Mouse (Mus musculus) neural tube, embryonic 11.5 days (tissue): ENCODE measurements at regions not wholly inside any gene's neighbourhood (a gene's known extent, or its start where the extent isn't known, plus 50 kb on each side); places are given as distances from the start of the nearest gene placed in this dataset.

Experiments used
- ATAC-seq: fragments of 200-750 bp; cut with Nextera tagmentation; 2 replicates; pipeline ENCODE4 v1.8.0; 2017; ENCODE audit warnings: moderate number of reproducible peaks, mild to moderate bottlenecking, moderate TSS enrichment, moderate library complexity; ENCODE audit not compliant: insufficient read depth, low FRiP score, low TSS enrichment
- DNase-seq: peaks from one replicate; pipeline ENCODE4 v3.0.0-alpha.2; 2015; ENCODE audit warnings: low spot score
- H3K27ac ChIP-seq: fragments of 300-500 bp; sonication (generic); 2 replicates; pipeline ENCODE4 v1.5.1; 2014; ENCODE audit warnings: low read depth, mild to moderate bottlenecking, low read length
- H3K27me3 ChIP-seq: fragments of 300-500 bp; sonication (generic); 2 replicates; pipeline ENCODE4 v1.6.1; 2014; ENCODE audit warnings: mild to moderate bottlenecking, low read length, mixed read lengths; ENCODE audit not compliant: control insufficient read depth, insufficient read depth
- H3K36me3 ChIP-seq: fragments of 300-500 bp; sonication (generic); 2 replicates; pipeline ENCODE4 v1.6.1; 2014; ENCODE audit warnings: mild to moderate bottlenecking, low read length, moderate library complexity, mixed read lengths; ENCODE audit not compliant: control insufficient read depth, insufficient read depth
- H3K4me1 ChIP-seq: fragments of 300-500 bp; sonication (generic); 2 replicates; pipeline ENCODE4 v1.6.1; 2014; ENCODE audit warnings: low read length, mixed read lengths; ENCODE audit not compliant: control insufficient read depth, insufficient read depth
- H3K4me2 ChIP-seq: fragments of 300-500 bp; sonication (generic); 2 replicates; pipeline ENCODE4 v1.6.1; 2014; ENCODE audit warnings: low read depth, mild to moderate bottlenecking, moderate library complexity
- H3K4me3 ChIP-seq: fragments of 300-500 bp; sonication (generic); 2 replicates; pipeline ENCODE4 v1.5.1; 2014; ENCODE audit warnings: low read depth, low read length
- H3K9ac ChIP-seq: fragments of 300-500 bp; sonication (generic); 2 replicates; pipeline ENCODE4 v1.6.1; 2014; ENCODE audit warnings: mild to moderate bottlenecking, low read length
- H3K9me3 ChIP-seq: fragments of 300-500 bp; sonication (generic); 2 replicates; pipeline ENCODE4 v1.6.1; 2016; ENCODE audit warnings: low read length; ENCODE audit not compliant: control insufficient read depth
- WGBS: fragments of 180-500 bp; shearing (Covaris S2); extraction: QIAGEN DNeasy Blood & Tissue Kit; methylation state at CpG from one replicate; pipeline ENCODE4 v1.1.7; 2014; 5-methylcytosine and 5-hydroxymethylcytosine counted together

- H3K9ac ChIP-seq = no peak overlapping the region
- 34% methylated on average over 5 of the region's 5 CpGs for WGBS
- H3K27me3 ChIP-seq = no peaks in the 10 kb centered on the region
- H3K4me2 ChIP-seq = no peak overlapping the region
- no peaks in the 10 kb centered on the region for H3K9me3 ChIP-seq
- no peaks in the 10 kb centered on the region for H3K36me3 ChIP-seq
- no peak overlapping the region for H3K27ac ChIP-seq
- no peak overlapping the region for H3K4me3 ChIP-seq
- ATAC-seq (no peak), DNase-seq (peak; percentile 69)
- H3K4me1 ChIP-seq = no peaks in the 10 kb centered on the region
Observed at GRCm38 (mm10) chr4:105390378-105390777, 233.2 kb downstream of the Plpp3 start.

DNA sequence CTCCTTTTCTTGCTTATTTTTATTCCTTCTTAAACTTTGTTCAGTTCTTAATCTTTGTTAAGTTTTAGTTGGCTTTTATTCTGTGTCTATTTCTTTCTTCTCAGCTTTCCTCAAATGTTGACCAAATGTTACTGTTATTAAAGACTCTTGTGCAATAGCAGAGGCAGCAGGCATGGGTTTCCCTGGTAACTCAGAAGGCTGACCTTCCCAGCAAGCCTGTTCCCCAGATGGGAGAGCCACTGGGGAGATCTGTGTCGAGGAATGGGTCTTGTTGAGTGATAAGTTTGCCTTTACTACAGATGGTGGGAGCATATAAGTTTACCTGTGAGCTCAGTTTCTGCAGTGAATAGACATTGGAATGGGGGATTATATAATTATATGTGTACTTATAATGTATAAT is 237.2 kb downstream of the Plpp3 start:
- no peaks in the 10 kb centered on the region for H3K9me3 ChIP-seq
- no peak overlapping the region for H3K4me3 ChIP-seq
- no peak overlapping the region for H3K27ac ChIP-seq
- H3K4me1 ChIP-seq = no peaks in the 10 kb centered on the region
- H3K4me2 ChIP-seq = no peak overlapping the region
- H3K9ac ChIP-seq = no peak overlapping the region
- no peaks in the 10 kb centered on the region for H3K27me3 ChIP-seq
- no peaks in the 10 kb centered on the region for H3K36me3 ChIP-seq
- DNase-seq = no peak
- WGBS = 49% methylated on average over 1 of the region's 1 CpGs
- no peak for ATAC-seq

GRCm38 (mm10) chr4:105397451-105397850 is 240.3 kb downstream of the Plpp3 start:
- DNase-seq = no peak
- Histone ChIP-seq H3K9ac (no peak overlapping the region), H3K4me3 (no peak overlapping the region), H3K36me3 (no peaks in the 10 kb centered on the region), H3K4me1 (no peaks in the 10 kb centered on the region), H3K4me2 (no peak overlapping the region), H3K27ac (no peak overlapping the region), H3K9me3 (no peaks in the 10 kb centered on the region), H3K27me3 (no peaks in the 10 kb centered on the region)
- no peak for ATAC-seq
- WGBS = 79% methylated on average over 2 of the region's 2 CpGs

DNA sequence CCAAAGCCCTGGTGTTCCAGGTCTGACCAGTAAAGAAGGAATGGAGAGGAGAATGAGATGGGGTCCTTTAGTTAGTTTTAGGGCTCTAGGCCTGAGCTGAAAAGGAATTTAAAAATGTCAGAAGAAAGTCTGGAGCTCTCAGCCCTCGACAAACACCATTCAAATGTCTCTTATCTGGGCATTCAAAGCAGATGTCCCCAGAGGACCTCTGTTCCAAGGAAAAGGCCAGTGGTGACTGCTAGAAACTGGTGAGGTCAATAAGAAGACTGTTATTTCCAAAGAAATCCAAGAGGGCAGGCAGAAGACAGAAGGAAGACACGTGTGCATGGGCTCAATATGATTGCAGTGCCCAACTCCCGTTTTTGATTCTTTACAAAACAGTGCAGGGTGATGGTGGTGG is 244.9 kb downstream of the Plpp3 start:
- ATAC-seq (no peak), DNase-seq (no peak)
- 92% methylated on average over 3 of the region's 3 CpGs for WGBS
- H3K4me3 ChIP-seq = no peak overlapping the region
- H3K9ac ChIP-seq = no peak overlapping the region
- no peaks in the 10 kb centered on the region for H3K27me3 ChIP-seq
- no peaks in the 10 kb centered on the region for H3K9me3 ChIP-seq
- H3K27ac ChIP-seq = no peak overlapping the region
- no peaks in the 10 kb centered on the region for H3K4me1 ChIP-seq
- H3K36me3 ChIP-seq = no peaks in the 10 kb centered on the region
- H3K4me2 ChIP-seq = no peak overlapping the region

DNA sequence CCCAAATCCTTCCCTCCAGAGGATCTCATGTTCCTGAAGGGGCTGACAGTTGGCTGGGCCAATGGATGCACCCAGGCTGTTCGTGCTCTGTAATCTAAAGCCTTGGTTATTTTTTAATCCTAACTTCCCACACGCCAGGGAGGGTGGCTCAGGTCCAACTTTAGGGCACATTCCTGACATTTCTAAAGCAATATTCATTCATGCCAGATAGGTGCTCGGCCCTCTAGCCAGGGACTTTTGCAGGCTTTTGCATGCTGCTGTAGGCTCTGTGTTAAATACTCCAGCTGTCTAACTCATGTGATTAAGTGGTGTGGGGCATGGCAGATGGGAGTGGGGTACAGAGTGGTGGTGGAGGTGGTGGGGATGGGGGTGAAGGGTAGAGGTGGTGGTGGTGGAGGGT is 246.0 kb downstream of the Plpp3 start:
- Histone ChIP-seq H3K27ac (no peak overlapping the region), H3K9me3 (no peaks in the 10 kb centered on the region), H3K9ac (no peak overlapping the region), H3K36me3 (no peaks in the 10 kb centered on the region), H3K4me2 (no peak overlapping the region), H3K4me3 (no peak overlapping the region), H3K4me1 (no peaks in the 10 kb centered on the region), H3K27me3 (no peaks in the 10 kb centered on the region)
- WGBS = 68% methylated on average over 3 of the region's 3 CpGs
- DNase-seq (no peak), ATAC-seq (no peak)

GRCm38 (mm10) chr4:105403686-105404085 is 246.5 kb downstream of the Plpp3 start:
- no peak overlapping the region for H3K4me3 ChIP-seq
- 88% methylated on average over 6 of the region's 6 CpGs for WGBS
- no peaks in the 10 kb centered on the region for H3K4me1 ChIP-seq
- H3K9ac ChIP-seq = no peak overlapping the region
- no peak overlapping the region for H3K27ac ChIP-seq
- DNase-seq (no peak), ATAC-seq (no peak)
- H3K9me3 ChIP-seq = no peaks in the 10 kb centered on the region
- H3K4me2 ChIP-seq = no peak overlapping the region
- H3K36me3 ChIP-seq = no peaks in the 10 kb centered on the region
- H3K27me3 ChIP-seq = no peaks in the 10 kb centered on the region

DNA sequence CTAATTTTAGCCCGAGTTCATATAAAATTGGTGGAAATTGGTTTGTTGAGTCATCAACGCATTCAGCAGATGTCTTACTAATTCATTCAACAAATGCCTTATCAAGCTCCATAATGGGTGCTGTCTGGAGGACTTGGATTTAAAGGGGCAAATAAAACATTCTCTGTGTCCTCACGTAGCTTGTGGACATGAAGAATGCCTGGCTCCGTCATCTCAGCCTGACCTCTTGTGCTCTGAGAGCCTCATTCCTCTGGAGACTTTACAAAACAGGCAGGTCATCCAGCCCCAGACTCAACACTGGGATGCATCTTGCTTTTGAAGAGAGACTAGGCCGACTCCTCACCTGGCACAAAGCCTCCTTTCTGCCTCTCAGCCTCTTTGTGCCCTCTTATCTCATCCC is 248.6 kb downstream of the Plpp3 start:
- H3K27ac ChIP-seq = no peak overlapping the region
- H3K4me3 ChIP-seq = no peak overlapping the region
- H3K4me2 ChIP-seq = no peak overlapping the region
- H3K4me1 ChIP-seq = no peaks in the 10 kb centered on the region
- no peak overlapping the region for H3K9ac ChIP-seq
- no peaks in the 10 kb centered on the region for H3K27me3 ChIP-seq
- 73% methylated on average over 5 of the region's 5 CpGs for WGBS
- ATAC-seq = no peak
- no peaks in the 10 kb centered on the region for H3K9me3 ChIP-seq
- no peaks in the 10 kb centered on the region for H3K36me3 ChIP-seq
- no peak for DNase-seq

DNA sequence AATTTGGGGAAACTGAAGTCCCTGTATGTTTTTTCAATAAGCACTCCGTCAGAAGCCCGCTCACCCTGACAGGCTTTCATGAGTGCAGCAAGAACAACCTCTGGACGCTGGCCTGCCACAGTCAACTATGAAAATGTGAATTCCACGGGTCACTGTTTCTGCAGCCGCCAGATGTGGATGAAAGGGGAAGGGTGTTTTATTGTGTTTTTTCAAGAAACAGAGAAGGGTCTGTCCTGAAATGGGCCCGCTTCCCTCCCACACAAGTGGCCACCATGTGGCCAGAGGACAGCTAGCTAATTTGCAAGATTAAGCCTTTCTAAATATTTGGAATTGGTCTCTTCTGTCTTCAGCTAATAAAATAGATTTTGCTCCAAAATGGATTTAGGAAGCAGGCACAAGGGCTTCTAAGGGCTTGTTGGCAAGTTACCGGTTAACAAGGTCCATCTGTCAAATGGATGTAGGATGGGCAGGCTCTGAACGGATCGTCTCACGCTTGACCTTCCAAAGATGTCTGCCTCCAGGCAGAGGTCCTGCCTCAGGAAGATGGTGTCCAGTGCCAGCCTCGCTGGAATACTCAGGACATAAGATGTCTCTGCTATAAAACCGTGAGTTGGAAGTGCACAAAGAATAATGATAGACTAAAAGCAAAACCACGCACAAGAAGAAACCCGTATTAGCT is 249.8 kb downstream of the Plpp3 start:
- Histone ChIP-seq H3K4me3 (no peak overlapping the region), H3K27ac (no peak overlapping the region)
- ATAC-seq = no peak

DNA sequence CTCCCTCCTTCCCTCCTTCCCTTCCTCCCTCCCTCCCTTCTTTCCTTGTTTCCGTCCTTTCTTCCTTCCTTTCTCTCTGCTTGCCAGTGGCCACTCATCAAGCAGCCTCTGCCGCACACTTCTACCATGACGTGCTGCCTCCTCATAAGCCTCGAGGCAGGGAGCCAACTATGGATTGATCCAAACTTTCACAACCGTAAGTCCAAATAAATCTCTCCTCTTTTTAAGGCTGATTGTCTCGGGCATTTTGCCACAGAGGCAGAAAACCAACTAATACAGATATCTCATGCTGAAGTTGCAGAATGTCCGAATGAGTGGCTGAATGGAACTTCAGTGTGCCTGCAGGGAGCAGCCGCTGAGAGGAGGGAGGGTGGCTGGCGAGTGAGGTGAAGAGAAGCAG is 251.7 kb downstream of the Plpp3 start:
- no peaks in the 10 kb centered on the region for H3K36me3 ChIP-seq
- no peaks in the 10 kb centered on the region for H3K27me3 ChIP-seq
- DNase-seq (no peak), ATAC-seq (no peak)
- H3K9ac ChIP-seq = no peak overlapping the region
- H3K27ac ChIP-seq = no peak overlapping the region
- WGBS = 88% methylated on average over 9 of the region's 9 CpGs
- H3K4me2 ChIP-seq = no peak overlapping the region
- H3K9me3 ChIP-seq = no peaks in the 10 kb centered on the region
- no peaks in the 10 kb centered on the region for H3K4me1 ChIP-seq
- H3K4me3 ChIP-seq = no peak overlapping the region

More for the DNA sequence above, 249.8 kb downstream of the Plpp3 start:
- Histone ChIP-seq H3K4me2 (no peak overlapping the region), H3K36me3 (no peaks in the 10 kb centered on the region), H3K27me3 (no peaks in the 10 kb centered on the region), H3K9me3 (no peaks in the 10 kb centered on the region), H3K9ac (no peak overlapping the region), H3K4me1 (no peaks in the 10 kb centered on the region)
- peak; percentile 57 for DNase-seq
- WGBS = 40% methylated on average over 14 of the region's 14 CpGs
